Mouse (Mus musculus): ENCODE measurements around the gene Pilrb1.

The Pilrb1 gene

DNA sequence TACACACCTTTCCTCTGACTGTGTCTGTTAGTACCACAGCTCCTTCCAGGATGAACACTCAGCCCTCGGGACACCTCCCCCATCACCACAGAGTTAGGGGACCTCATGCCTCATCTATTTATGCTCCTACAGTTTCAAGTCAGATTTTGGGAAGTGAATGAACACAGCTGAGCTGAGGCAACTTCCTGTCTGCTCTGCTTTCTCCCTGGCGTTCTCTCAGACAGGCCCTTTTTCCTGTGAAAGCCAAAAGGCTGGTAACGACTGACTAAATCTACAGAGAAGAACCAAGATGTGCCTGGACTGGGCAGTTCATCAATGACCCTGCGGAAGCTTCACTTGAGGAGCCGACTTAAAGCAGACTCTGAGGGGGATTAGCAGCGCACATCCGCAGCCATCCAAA is 27.7 kb downstream of the Pilrb1 start:
- peak; percentile 11 to 53 for DNase-seq (ENCODE audit: low spot score in 2 of 2)

DNA sequence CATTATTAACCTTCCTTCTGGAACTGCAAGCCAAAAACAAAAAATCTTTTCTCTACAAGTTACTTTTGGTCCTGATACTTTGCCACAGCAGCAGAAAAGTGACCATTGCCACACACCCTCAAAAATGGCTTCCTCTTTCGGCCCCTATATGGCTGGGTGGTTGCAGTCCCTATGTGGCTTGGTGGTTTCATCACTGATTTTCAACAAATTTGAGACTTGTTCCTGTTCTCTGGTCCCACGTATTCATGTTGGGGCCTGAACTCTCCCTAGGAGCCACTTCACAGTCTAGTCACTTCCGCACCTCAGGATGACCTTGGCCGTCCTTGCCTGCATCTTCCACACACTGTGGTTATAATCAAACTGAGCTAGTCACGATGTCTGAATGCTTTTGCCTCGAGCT is 29.2 kb downstream of the Pilrb1 start:
- peak in 1 of 2 experiments; percentile 56 for DNase-seq (ENCODE audit: low spot score in 2 of 2)

DNA sequence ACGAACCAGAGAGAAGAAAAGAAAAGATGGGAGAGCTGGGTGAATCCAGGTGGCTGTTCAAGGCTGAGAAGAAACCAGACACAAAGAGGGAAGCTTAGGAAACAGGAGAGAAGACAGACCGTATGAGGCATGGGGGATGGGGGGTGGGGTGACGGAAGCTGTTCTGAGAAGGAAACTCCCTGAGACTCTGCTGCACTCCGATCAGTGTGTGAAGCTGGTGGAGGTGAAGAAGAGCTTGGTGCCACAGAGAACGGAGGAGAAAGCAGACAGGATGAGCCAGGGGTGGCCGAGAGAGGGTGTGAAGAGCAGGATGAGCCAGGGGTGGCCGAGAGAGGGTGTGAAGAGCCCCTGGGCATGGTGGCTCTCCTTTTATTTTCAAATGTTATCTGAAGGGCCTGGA is 31.5 kb downstream of the Pilrb1 start:
- DNase-seq (ENCODE audit: low spot score in 2 of 2), result peak in 1 of 2 experiments; percentile 51

DNA sequence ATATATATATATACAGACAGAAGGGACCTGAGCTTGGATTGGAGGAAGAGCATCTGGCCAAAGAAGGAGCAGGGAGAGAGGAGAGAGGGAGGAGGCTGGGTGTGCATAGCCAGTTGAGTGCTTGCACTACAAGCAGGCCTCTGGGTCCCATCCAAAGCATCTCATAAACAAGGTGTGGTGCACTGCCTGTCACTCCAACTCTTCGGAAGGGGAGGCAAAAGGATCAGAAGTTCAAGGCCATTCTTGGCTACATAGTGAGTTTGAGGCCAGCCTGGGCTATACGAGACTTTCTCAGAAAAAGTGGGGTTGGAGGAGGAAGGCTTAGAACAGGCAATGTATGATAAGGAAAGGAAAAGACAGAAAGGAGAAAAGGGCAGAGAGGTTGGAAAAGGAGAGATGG is 31.9 kb downstream of the Pilrb1 start:
- DNase-seq (ENCODE audit: low spot score in 2 of 2), result peak; percentile 7 to 52

DNA sequence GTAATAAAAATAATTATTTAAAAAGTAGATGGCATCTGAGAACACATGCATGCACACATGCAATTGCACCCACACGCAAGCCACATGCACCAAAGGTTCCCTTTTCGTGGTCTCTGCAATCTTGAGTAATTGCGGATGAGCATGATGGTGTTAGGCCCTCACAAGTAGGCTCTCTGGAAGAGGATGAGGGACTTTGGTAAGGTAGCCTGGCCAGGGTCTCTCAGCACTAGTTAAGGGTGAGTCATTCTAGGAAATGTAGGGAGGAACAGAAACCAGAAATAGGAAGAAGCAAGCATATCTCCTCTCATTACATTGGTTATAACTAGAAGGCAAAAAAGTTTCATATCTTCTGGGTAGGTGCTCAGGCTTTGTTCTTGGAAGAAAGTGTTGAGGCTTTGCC is 32.9 kb downstream of the Pilrb1 start:
- DNase-seq (ENCODE audit: low spot score in 2 of 2), result peak; percentile 13 to 57

DNA sequence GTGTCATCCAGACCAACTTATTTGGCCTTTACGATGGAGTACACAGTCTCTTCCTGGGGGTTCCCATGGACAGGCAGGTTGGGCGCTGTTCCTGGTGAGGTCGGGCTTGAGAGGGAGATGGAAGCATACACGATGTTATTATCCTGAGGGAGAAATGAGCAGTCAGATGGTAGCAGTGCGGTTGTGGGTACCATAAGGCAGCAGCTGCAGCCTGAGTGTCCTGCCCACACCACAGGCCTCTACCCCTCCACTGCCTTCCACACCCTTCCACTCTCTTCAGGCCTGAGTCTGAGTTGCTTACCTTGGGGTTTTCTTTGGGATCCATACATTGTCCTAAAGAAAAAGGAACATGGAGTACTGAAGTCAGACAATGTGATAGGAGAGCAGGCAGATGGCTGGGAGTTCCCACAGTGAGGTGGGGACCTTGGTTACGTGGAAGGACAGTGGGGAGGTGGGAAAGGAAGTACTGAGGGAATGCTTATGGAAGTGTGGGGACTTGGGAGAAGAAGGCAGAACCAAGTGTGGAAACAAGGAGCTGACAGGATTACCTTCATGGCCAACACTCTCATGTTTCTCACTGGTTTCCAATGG is 34.4 kb downstream of the Pilrb1 start:
- DNase-seq (ENCODE audit: low spot score in 2 of 2), result no peak

DNA sequence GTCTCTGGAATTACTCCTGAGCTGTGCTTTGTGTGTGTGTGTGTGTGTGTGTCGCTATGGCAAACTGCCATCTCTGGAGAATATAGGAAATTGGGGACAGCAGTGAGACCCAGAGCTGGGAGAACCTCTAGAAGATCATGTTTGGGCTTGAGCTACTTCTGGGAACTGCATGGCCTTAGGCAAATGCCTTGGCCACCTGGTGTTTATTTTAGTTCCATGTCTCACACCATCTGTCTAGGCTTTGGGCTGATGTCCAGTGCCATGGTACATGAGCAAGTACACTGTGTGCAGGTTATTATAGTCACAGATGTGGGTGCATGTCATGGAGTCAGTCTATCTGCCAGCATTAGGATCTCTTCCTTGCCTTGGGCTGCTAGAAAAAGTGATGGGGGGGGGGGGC is 35.3 kb downstream of the Pilrb1 start:
- no peak for DNase-seq (ENCODE audit: low spot score in 2 of 2)

DNA sequence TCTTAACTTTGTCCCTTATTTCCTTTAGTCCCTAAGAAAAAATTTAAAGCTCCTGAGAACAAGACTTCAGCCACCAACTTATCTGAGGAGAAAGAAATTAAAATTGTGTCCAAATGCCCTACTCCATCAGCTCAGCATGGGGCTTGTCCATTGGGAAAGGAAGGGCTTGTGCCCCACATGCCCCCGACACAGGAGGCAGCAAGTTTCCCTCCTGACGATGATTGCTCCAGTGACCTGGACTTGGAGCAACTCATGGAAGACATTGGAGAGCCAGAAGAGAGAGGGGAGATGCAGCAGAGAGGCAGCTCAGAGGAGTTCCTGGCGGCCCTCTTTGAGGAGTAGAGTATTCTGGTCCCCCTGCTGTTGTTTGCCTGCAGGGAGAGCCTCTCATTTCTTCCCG is 35.8 kb downstream of the Pilrb1 start:
- DNase-seq (ENCODE audit: low spot score in 2 of 2), result peak in 1 of 2 experiments; percentile 52

DNA sequence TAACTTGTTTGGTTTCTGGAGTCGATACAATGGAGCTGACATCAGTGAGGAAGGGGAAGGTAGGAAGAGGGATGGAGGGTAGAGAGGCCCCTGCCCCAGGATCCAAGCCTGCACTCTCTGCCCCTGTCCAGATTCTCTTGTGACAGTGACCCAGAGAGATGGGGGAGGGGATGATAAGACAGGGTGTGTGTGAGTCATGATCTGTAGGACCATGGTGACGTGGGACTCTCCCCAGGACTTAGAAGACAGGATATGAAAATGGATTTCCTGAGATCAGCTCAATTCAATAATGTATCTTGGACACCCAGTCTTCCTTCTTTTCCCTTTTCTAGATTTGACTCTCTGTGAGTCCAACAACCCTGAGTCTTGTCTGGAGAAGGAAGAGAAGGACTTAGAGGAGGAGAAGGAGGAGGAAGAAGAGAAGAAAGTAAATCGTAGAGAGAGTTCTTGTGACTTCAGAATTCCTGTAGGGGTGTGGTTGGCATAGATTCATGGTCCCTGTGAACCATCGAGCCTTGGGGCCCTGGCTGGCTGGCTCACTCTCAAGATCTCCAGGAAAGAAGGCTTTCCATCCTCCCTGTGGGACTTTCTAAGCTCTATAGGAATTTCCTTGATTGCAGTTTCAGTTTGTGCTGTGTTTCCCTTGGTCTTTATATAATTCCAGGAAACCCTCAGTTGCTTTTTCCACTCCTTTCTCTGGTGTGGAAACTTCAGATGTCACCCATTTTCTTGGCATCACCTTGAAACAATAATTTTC is 40.3 kb downstream of the Pilrb1 start:
- DNase-seq (ENCODE audit: low spot score in 2 of 2), result no peak

DNA sequence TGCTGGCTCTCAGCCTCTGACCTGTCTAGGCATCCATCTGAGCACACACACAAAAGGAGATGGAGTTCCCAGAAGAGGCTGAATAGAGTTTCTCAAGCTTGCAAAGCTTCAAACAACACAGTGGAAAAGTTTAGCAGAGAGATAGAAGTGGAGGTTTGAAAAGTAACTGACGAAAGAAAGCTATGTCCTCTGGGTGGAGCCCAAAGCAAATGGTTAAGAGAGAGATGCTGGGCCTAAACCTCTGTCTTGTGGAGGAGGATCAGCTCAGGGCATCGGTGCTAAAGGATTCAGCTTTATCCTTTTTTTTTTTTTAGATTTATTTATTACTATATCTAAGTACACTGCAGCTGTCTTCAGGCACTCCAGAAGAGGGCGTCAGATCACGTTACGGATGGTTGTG is 49.6 kb downstream of the Pilrb1 start:
- DNase-seq (ENCODE audit: low spot score in 2 of 2), result no peak

DNA sequence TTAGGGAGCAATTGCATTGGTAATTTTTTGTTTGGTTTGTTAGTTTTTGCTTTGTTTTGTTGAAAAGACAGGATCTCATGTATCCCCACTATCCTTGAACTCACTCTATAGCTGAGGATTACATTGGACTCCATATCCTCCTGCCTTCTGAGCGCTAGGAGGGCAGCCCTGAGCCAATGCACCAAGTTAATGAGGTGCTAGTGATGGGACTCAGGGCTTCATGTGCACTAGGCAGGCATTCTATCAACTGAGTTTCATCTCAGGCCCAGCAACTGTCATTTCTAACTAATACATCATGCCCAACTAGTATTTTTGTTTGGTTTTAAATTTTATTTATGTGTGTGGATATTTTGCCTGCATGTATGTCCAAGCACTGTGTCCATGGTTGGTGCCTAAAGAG is 51.7 kb downstream of the Pilrb1 start:
- DNase-seq (ENCODE audit: low spot score in 2 of 2), result no peak
